Mouse (Mus musculus) small intestine, adult 2 months (tissue): Measurements from ENCODE around the gene Eif1b. TPM values are rescaled to one million over a fixed set of nuclear protein-coding genes. Genes with fewer than 3 reads are reported as not detected.

Source experiments
- H3K27ac ChIP-seq: fragments of 200-500 bp; 2 replicates; pipeline ENCODE4 v1.5.1; 2012; ENCODE audit warnings: low read depth, low read length, control low read depth, inconsistent platforms; ENCODE audit not compliant: insufficient read depth
- H3K27me3 ChIP-seq: fragments of 200-500 bp; 2 replicates; pipeline ENCODE4 v1.6.1; 2012; ENCODE audit warnings: mild to moderate bottlenecking, moderate library complexity, low read length, inconsistent platforms; ENCODE audit not compliant: control insufficient read depth, insufficient read depth
- H3K36me3 ChIP-seq: fragments of 200-500 bp; 2 replicates; pipeline ENCODE4 v1.6.1; 2012; ENCODE audit warnings: mild to moderate bottlenecking, low read length, control low read depth, inconsistent platforms; ENCODE audit not compliant: control insufficient read depth, insufficient read depth
- H3K4me1 ChIP-seq: fragments of 200-500 bp; 2 replicates; pipeline ENCODE4 v1.6.1; 2012; ENCODE audit warnings: low read length, inconsistent platforms, mixed read lengths; ENCODE audit not compliant: control insufficient read depth, insufficient read depth, insufficient read length
- H3K4me3 ChIP-seq: fragments of 200-500 bp; 2 replicates; pipeline ENCODE4 v1.5.1; 2012; ENCODE audit warnings: low read depth, mild to moderate bottlenecking, control low read depth, inconsistent platforms, low read length, moderate library complexity
- CTCF ChIP-seq: fragments of 200-500 bp; IDR thresholded peaks from 2 replicates; pipeline ENCODE4 v1.5.1; 2012; ENCODE audit warnings: low read depth, mild to moderate bottlenecking, control low read depth, inconsistent platforms, low read length, moderate library complexity, mixed read lengths; ENCODE audit not compliant: insufficient replicate concordance, insufficient read length; ENCODE audit errors: extremely low read depth
- POLR2A ChIP-seq: fragments of 200-500 bp; IDR thresholded peaks from 2 replicates; pipeline ENCODE4 v1.6.1; 2012; ENCODE audit warnings: low read depth, mild to moderate bottlenecking, control low read depth, inconsistent platforms, low read length, moderate library complexity
- WGBS: fragments of 180-500 bp; shearing (Covaris S2); methylation state at CpG from one replicate; pipeline ENCODE4 v1.1.7; 2018; 5-methylcytosine and 5-hydroxymethylcytosine counted together
- polyA plus RNA-seq: library from polyadenylated mRNA; depleted of rRNA; stranded (reverse); fragments of >200 nt; gene quantifications from 2 replicates; pipeline ENCODE4 v1.2.3, GENCODE M21; 2012

Gene Eif1b
- polyA plus RNA-seq, 1 experiment = 24.1 TPM

- 36% methylated on average over 10 of the region's 10 CpGs for WGBS
- TF ChIP-seq POLR2A (no peak), CTCF (0 out of 2 replicates have a peak, but pooled peaks have one; percentile 4)
- no peaks in the 10 kb centered on the region for H3K4me1 ChIP-seq
- H3K4me3 ChIP-seq = no peak overlapping the region
- H3K27me3 ChIP-seq = no peaks in the 10 kb centered on the region
- H3K36me3 ChIP-seq = no peaks in the 10 kb centered on the region
- H3K27ac ChIP-seq = no peak overlapping the region
Observed at GRCm38 (mm10) chr9:120501191-120501902, 9.3 kb downstream of the Eif1b start.

GRCm38 (mm10) chr9:120502013-120502412, 10.0 kb downstream of the Eif1b start:
- Histone ChIP-seq H3K4me1 (no peaks in the 10 kb centered on the region), H3K27ac (no peak overlapping the region), H3K27me3 (no peaks in the 10 kb centered on the region), H3K4me3 (no peak overlapping the region), H3K36me3 (no peaks in the 10 kb centered on the region)
- WGBS = 4% methylated on average over 8 of the region's 8 CpGs
- TF ChIP-seq POLR2A = no peak
- TF ChIP-seq CTCF = peak; percentile 44; the same call in 1 of the 2 replicates

DNA sequence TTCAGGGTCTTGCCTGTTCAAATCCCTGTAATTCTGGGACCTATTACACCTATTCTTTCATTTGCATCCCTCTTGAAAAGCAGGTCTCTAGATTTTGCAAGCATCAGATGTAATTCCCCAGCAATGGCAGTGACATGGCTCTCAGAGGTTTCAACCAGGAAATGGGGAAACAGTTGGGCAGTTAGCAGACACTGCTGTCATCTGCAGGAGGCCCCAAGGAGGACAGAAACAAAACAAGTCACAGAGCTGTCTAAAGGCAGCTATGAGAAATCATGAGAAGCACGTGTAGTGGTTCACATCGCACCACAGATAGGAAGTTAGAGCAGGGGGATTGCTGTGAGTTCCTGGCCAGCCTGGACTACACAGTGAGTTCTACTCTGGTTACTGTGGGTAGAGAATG, 12.4 kb downstream of the Eif1b start:
- no peak for TF ChIP-seq CTCF
- no peak for TF ChIP-seq POLR2A
- WGBS = 77% methylated on average over 2 of the region's 2 CpGs
- Histone ChIP-seq H3K27ac (no peak overlapping the region), H3K36me3 (no peaks in the 10 kb centered on the region), H3K27me3 (no peaks in the 10 kb centered on the region), H3K4me1 (no peaks in the 10 kb centered on the region), H3K4me3 (no peak overlapping the region)

- WGBS = 79% methylated on average over 3 of the region's 3 CpGs
- no peaks in the 10 kb centered on the region for H3K4me1 ChIP-seq
- no peak for TF ChIP-seq POLR2A
- peak; percentile 35; the same call in 1 of the 2 replicates for TF ChIP-seq CTCF
- H3K27ac ChIP-seq = no peak overlapping the region
- H3K4me3 ChIP-seq = no peak overlapping the region
- H3K36me3 ChIP-seq = no peaks in the 10 kb centered on the region
- no peaks in the 10 kb centered on the region for H3K27me3 ChIP-seq
Observed at GRCm38 (mm10) chr9:120511781-120512180, 19.7 kb downstream of the Eif1b start.

DNA sequence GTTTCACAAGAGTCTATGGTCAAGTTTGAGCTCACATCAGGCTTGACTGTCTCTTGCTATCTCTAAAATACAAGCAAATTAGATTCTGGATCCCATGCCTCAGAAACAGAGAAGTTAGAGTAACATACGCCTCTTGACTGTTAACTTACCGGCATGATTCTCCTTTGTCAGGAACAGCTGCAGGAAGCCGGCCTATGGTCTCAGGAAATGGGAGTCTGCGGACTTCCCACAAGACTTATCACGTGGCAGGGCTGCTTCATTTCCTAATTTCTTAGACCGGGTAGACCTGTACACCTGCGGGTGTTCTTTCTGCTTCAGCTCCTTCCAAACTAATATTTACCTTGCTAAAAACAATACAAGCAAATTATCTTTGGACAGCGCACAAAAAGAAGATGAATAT, 24.7 kb downstream of the Eif1b start:
- Histone ChIP-seq H3K27ac (no peak overlapping the region), H3K36me3 (no peaks in the 10 kb centered on the region), H3K4me3 (no peak overlapping the region), H3K4me1 (no peaks in the 10 kb centered on the region), H3K27me3 (no peaks in the 10 kb centered on the region)
- TF ChIP-seq CTCF (no peak), POLR2A (no peak)
- WGBS = 70% methylated on average over 8 of the region's 8 CpGs

GRCm38 (mm10) chr9:120518946-120519345, 26.9 kb downstream of the Eif1b start:
- WGBS = 64% methylated on average over 3 of the region's 3 CpGs

GRCm38 (mm10) chr9:120519469-120520125, 27.6 kb downstream of the Eif1b start:
- 21% methylated on average over 19 of the region's 19 CpGs for WGBS
- Histone ChIP-seq H3K27ac (no peak overlapping the region), H3K4me3 (no peak overlapping the region), H3K36me3 (no peaks in the 10 kb centered on the region), H3K27me3 (no peaks in the 10 kb centered on the region), H3K4me1 (no peaks in the 10 kb centered on the region)
- TF ChIP-seq CTCF (no peak), POLR2A (no peak)

More at GRCm38 (mm10) chr9:120518946-120519345, 26.9 kb downstream of the Eif1b start:
- no peak for TF ChIP-seq POLR2A
- no peak for TF ChIP-seq CTCF
- no peaks in the 10 kb centered on the region for H3K4me1 ChIP-seq
- H3K4me3 ChIP-seq = no peak overlapping the region
- H3K36me3 ChIP-seq = no peaks in the 10 kb centered on the region
- no peaks in the 10 kb centered on the region for H3K27me3 ChIP-seq
- H3K27ac ChIP-seq = no peak overlapping the region

- TF ChIP-seq CTCF = no peak
- TF ChIP-seq POLR2A = no peak
Observed at GRCm38 (mm10) chr9:120521161-120521560, 29.1 kb downstream of the Eif1b start.

More at GRCm38 (mm10) chr9:120521161-120521560, 29.1 kb downstream of the Eif1b start:
- Histone ChIP-seq H3K27me3 (no peaks in the 10 kb centered on the region), H3K4me1 (no peaks in the 10 kb centered on the region), H3K27ac (no peak overlapping the region), H3K4me3 (no peak overlapping the region), H3K36me3 (no peaks in the 10 kb centered on the region)
- WGBS = 55% methylated on average over 1 of the region's 1 CpGs
